Mouse (Mus musculus) forebrain, embryonic 15.5 days (tissue): ENCODE measurements around the gene Mms22l. TPM values are rescaled to one million over a fixed set of nuclear protein-coding genes. Genes with fewer than 3 reads are reported as not detected.
"Not testable (repeated sequence)": the region's sequence is repeated elsewhere in the genome, so short reads cannot be mapped to it uniquely, and the experiment has no call there.

Experiments
- ATAC-seq: fragments of 200-750 bp; cut with Nextera tagmentation; replicated peaks from 2 replicates; pipeline ENCODE4 v1.8.0; 2017; ENCODE audit warnings: mild to moderate bottlenecking, moderate TSS enrichment, moderate library complexity
- H3K27ac ChIP-seq: fragments of 300-500 bp; sonication (generic); replicated peaks from 2 replicates; pipeline ENCODE4 v1.5.1; 2015; ENCODE audit warnings: mild to moderate bottlenecking, inconsistent platforms
- H3K27me3 ChIP-seq: fragments of 300-500 bp; sonication (generic); 2 replicates; pipeline ENCODE4 v1.6.1; 2015; ENCODE audit warnings: inconsistent platforms
- H3K36me3 ChIP-seq: fragments of 300-500 bp; sonication (generic); 2 replicates; pipeline ENCODE4 v1.6.1; 2015; ENCODE audit warnings: mild to moderate bottlenecking, inconsistent platforms
- H3K4me1 ChIP-seq: fragments of 300-500 bp; sonication (generic); 2 replicates; pipeline ENCODE4 v1.6.1; 2015; ENCODE audit warnings: inconsistent platforms
- H3K4me2 ChIP-seq: fragments of 300-500 bp; sonication (generic); replicated peaks from 2 replicates; pipeline ENCODE4 v1.6.1; 2015; ENCODE audit warnings: mild to moderate bottlenecking, inconsistent platforms
- H3K4me3 ChIP-seq: fragments of 300-500 bp; sonication (generic); 2 replicates; pipeline ENCODE4 v1.5.1; 2015; ENCODE audit warnings: mild to moderate bottlenecking, inconsistent platforms
- H3K9ac ChIP-seq: fragments of 300-500 bp; sonication (generic); replicated peaks from 2 replicates; pipeline ENCODE4 v1.6.1; 2015; ENCODE audit warnings: mild to moderate bottlenecking, inconsistent platforms
- H3K9me3 ChIP-seq: fragments of 300-500 bp; sonication (generic); 2 replicates; pipeline ENCODE4 v1.6.1; 2016; ENCODE audit warnings: inconsistent platforms
- WGBS: fragments of 180-500 bp; shearing (Covaris S2); methylation state at CpG from one replicate; pipeline ENCODE4 v1.1.7; 2015; ENCODE audit warnings: mixed read lengths; 5-methylcytosine and 5-hydroxymethylcytosine counted together
- polyA plus RNA-seq: library from polyadenylated mRNA; unstranded; fragments of >200 nt; fragmentation: Nextera tagmentation; extraction: Ambion mirVana; gene quantifications from 2 replicates; pipeline ENCODE4 v1.2.1, GENCODE M21; 2015

Gene Mms22l
- 21.8 and 24.2 TPM in 2 replicates for polyA plus RNA-seq

DNA sequence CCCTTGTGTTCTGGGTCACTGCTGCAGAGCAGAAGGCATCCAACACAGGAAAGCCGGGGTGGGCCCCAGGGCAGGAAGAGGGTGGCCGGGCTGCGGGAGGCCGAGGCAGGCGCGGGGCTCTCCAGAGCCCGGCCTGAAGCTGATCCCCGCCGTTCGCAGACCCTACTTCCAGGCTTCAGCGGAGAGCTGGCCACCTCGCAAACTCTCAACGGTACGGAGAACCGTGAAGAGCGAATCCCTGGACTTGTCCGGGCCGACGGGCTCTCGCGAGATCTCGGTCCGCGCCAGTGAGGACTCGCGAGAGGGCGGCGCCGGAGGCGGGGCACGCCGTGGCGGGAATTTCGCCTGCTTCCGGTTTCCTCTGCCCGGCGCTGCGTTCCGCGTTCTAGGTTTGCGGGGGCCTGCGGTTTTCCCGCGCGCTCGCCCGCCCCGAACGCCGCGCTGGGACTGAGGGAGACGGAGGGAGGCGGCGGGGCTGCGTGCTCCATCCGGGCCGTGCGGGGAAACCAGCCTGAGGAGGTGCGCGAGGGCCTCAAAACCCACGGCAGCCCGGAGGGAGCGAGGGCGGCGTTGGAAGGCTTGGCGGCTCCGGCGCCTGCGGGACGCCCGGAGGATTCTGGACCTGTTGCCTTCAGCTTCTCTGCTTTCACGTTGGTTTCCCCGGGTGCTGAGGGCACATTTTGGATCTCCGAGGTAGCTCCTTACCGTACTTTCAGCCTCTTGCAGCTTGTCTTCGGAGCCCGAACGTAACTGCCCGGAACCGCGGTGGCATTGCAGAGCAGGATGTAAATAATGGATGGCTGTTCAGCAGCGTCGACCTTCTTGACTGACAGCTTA, at the start of gene Mms22l:
Gene Mms22l (plus strand): TSS at position 336 of the 837 bp plus-strand sequence.
- under 1% methylated on average over 83 of the region's 83 CpGs for WGBS

DNA sequence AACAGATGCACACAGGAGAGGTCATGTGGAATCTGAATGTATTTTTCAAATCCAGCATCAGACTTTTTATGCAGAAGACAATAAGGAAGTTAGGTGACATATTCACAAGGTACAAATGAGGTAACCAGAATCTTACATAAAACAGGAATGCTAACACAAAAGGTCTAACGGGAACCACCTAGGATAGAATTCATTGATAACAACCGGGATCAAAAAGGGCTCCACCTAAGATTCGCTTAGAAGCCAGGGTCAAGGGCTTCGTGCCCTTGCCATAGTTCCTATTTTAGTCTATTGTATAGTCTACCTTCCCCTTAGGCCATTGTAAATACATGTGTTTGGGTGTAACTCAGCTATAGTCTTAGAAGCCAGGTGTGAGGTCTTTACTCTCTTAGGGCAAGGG, 12.2 kb upstream of the Mms22l start:
- H3K9ac ChIP-seq, H3K36me3 ChIP-seq, H3K4me3 ChIP-seq, ATAC-seq, H3K27ac ChIP-seq, H3K4me2 ChIP-seq, H3K27me3 ChIP-seq, H3K4me1 ChIP-seq, H3K9me3 ChIP-seq: not testable (repeated sequence)
- 93% methylated on average over 4 of the region's 4 CpGs for WGBS

More for the DNA sequence above, at the start of gene Mms22l:
- peaks cover 18% of the 10 kb centered on the region for H3K4me1 ChIP-seq
- H3K9ac ChIP-seq, result peak within 1 kb of the TSS; percentile 88
- peak within 1 kb of the TSS; percentile 88 for H3K4me3 ChIP-seq
- no peaks in the 10 kb centered on the region for H3K36me3 ChIP-seq
- peak within 1 kb of the TSS; percentile 64 for H3K4me2 ChIP-seq
- peak within 1 kb of the TSS; percentile 92 for H3K27ac ChIP-seq
- ATAC-seq, result peak; percentile 99
- no peaks in the 10 kb centered on the region for H3K27me3 ChIP-seq
- H3K9me3 ChIP-seq, result no peaks in the 10 kb centered on the region

DNA sequence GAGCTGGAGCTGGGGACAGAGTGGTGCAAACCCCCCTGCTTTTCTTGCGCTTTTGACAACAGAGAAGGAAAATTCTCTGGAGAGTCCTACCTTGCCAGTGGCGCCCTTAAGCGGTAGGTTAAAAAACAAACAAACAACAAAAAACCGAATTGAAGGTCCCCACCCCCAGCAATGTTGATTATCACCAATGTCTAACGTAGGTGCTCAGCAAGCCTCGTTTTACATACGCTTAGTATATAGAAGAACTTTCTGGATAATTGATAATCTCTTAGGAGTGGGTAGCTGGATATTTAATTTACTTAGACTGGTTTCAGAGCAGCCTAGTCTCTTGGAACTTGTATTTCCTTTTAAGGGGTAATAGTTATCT, 685 bp downstream of the Mms22l start:
- H3K27ac ChIP-seq, result peak overlapping the region; percentile 92
- no peaks in the 10 kb centered on the region for H3K36me3 ChIP-seq
- peak overlapping the region; percentile 88 for H3K9ac ChIP-seq

DNA sequence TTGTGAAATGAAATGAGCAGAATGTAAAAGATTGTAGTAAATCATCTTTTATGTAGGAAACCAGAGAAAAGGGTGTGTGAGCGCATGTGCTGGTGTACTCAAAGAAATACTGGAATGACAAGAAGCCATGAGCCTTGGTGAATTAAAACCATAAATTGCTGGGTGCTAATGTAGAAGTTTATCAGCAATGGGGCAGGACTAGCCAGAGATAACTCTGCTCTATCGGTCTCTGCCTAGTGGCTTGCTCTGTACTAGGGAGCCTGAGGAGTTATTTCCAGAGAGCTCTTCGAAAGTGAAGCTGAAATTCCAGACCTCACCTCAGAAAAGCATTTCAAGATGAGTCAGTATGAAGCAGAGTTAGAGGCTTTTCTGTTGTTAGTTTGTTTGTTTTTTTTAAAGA, 12.9 kb downstream of the Mms22l start:
- Histone ChIP-seq H3K9me3 (no peaks in the 10 kb centered on the region), H3K27ac (no peak overlapping the region), H3K36me3 (0 out of 2 replicates have a peak, but pooled peaks cover 10% of the 10 kb centered on the region), H3K27me3 (no peaks in the 10 kb centered on the region), H3K4me1 (no peaks in the 10 kb centered on the region), H3K9ac (no peak overlapping the region), H3K4me2 (no peak overlapping the region), H3K4me3 (no peak overlapping the region)
- 97% methylated on average over 3 of the region's 3 CpGs for WGBS
- ATAC-seq, result no peak

More for the DNA sequence above, 685 bp downstream of the Mms22l start:
- H3K27me3 ChIP-seq, result no peaks in the 10 kb centered on the region
- ATAC-seq, result no peak
- H3K4me3 ChIP-seq, result peak overlapping the region; percentile 88
- H3K9me3 ChIP-seq, result no peaks in the 10 kb centered on the region
- WGBS, result under 1% methylated on average over 7 of the region's 7 CpGs
- peaks cover 18% of the 10 kb centered on the region for H3K4me1 ChIP-seq
- H3K4me2 ChIP-seq, result peak overlapping the region; percentile 64

DNA sequence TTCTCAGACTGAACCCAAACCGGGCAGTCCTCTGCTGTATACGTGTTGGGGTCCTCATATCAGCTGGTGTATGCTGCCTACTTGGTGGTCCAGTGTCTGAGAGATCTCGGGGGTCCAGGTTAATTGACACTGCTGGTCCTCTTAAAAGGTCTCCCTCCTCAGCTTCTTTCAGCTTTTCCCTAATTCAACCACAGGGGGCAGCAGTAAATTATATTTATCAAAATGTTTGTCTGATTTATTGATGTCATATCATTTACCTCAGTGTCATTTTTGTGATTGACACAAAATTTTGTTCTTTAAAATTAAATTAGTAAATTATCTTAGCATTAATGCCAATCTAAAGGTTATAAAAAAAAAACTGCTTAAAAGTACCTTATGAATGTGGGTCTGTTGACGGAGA, 40.7 kb downstream of the Mms22l start:
- no peak for ATAC-seq
- 75% methylated on average over 4 of the region's 4 CpGs for WGBS

DNA sequence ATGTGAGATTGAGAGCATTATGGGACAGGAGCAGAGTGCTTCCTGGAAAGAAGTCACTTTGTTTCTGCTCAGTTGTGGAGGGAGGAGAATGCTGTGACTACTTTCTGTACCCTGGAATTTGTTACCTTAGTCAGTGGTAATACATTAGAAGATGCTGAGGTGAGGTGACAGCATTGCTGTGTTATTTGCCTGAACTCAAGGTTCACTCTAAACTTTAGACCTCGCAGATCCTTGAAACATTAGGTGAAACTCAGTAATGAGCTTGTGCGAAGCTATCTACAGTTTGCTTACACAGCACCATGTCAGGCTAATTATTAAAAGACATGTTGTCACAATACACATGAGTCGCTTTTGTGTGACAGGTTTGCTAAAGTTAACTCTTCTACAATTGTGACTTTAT, 47.2 kb downstream of the Mms22l start:
- 54% methylated on average over 3 of the region's 3 CpGs for WGBS
- Histone ChIP-seq H3K27me3 (no peaks in the 10 kb centered on the region), H3K4me1 (peaks cover 10% of the 10 kb centered on the region), H3K9me3 (no peaks in the 10 kb centered on the region), H3K36me3 (no peaks in the 10 kb centered on the region), H3K9ac (no peak overlapping the region), H3K27ac (no peak overlapping the region), H3K4me3 (no peak overlapping the region), H3K4me2 (no peak overlapping the region)
- ATAC-seq, result no peak

More for the DNA sequence above, 40.7 kb downstream of the Mms22l start:
- no peak overlapping the region for H3K9ac ChIP-seq
- H3K36me3 ChIP-seq, result 0 out of 2 replicates have a peak, but pooled peaks cover 2% of the 10 kb centered on the region
- no peaks in the 10 kb centered on the region for H3K9me3 ChIP-seq
- H3K27me3 ChIP-seq, result no peaks in the 10 kb centered on the region
- no peak overlapping the region for H3K4me2 ChIP-seq
- H3K27ac ChIP-seq, result no peak overlapping the region
- H3K4me1 ChIP-seq, result no peaks in the 10 kb centered on the region
- no peak overlapping the region for H3K4me3 ChIP-seq

DNA sequence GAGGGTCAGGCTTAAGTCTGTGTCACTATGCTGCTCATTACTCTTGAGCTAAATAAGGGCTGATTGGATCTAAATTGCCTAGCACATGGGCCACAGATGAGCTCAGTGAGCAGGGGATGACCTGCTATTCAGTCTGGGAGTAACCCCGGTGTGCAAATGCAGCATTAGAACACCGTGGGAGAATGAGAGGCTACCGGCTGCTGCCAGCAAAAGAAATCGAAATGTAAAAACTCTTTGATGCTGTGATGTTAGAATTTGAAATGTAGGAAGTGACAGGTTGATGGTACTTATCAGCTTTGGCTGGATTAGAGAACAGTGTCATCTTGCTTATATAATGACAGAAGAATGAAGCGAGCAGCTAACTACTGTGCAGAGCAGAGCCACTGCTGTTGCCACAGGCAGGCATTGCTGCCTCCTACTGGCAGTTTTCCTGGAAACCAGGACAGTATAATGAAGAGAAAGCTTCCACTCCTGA, 48.5 kb downstream of the Mms22l start:
- Histone ChIP-seq H3K4me1 (peaks cover 10% of the 10 kb centered on the region), H3K27ac (peak overlapping the region; percentile 75), H3K9ac (no peak overlapping the region), H3K36me3 (no peaks in the 10 kb centered on the region), H3K4me2 (peak overlapping the region; percentile 25; the same call in 1 of the 2 replicates), H3K9me3 (no peaks in the 10 kb centered on the region), H3K4me3 (no peak overlapping the region), H3K27me3 (no peaks in the 10 kb centered on the region)
- peak; percentile 98 for ATAC-seq
- 5% methylated on average over 5 of the region's 5 CpGs for WGBS

DNA sequence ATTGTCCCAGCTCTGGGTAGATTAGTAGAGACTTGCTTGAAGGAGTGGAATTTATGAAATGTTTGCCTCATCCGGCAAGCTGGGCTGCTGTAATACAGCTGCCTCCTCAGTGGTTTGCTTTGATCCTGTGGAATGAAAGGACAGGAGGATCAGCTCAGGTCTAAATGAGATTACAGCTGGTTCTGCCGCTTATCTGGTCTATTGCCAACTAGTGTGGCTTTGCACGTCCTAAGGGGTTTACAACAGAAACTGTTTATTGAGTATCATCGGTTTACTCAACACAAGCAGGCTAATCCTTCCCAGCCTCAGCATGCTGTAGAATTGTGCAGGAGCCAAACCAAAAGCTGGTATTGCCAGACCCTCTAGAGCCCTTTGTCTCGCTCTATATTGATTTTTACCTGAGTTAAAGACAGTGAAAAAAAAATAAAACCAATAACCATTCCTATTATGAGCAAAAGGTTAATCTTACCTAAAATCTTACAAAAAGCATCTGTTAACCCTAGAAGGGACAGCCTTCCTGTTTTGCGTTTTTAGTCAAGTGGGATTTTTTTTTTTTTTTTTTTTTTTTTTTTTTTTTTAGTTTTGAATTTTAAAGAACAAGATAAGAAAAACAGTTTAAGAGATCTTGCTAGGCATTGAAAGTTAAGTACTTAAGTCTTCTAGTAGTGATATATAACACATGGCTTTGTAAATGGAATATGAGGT, 60.0 kb downstream of the Mms22l start:
- no peak overlapping the region for H3K9ac ChIP-seq
- peaks cover 9% of the 10 kb centered on the region for H3K4me1 ChIP-seq
- no peaks in the 10 kb centered on the region for H3K27me3 ChIP-seq
- H3K4me3 ChIP-seq, result no peak overlapping the region
- 29% methylated on average over 6 of the region's 6 CpGs for WGBS
- no peak overlapping the region for H3K27ac ChIP-seq
- H3K9me3 ChIP-seq, result no peaks in the 10 kb centered on the region
- no peaks in the 10 kb centered on the region for H3K36me3 ChIP-seq
- H3K4me2 ChIP-seq, result no peak overlapping the region
- no peak for ATAC-seq

DNA sequence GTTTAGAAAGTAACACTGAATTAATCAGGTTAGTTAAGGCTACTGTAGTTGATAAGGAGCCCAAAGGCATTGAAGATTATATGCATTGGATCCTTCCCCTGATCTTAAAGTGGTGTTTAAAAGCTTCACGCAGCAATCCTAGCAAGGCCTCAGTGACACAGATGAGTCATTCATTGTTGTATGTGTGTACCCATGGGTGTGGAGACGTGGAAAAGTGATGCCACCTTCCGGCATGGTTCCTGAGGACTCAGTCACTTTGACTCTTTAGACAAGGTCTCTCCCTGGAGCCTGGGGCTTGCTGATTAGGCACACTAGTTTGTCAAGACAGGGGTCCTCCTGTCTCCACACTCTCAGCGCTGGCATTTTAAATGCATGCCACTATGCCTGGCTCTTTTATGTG, 60.9 kb downstream of the Mms22l start:
- H3K4me2 ChIP-seq, result no peak overlapping the region
- H3K36me3 ChIP-seq, result no peaks in the 10 kb centered on the region
- 85% methylated on average over 4 of the region's 4 CpGs for WGBS
- no peak overlapping the region for H3K27ac ChIP-seq
- no peaks in the 10 kb centered on the region for H3K27me3 ChIP-seq
- no peak for ATAC-seq
- no peak overlapping the region for H3K4me3 ChIP-seq
- no peaks in the 10 kb centered on the region for H3K9me3 ChIP-seq
- peaks cover 9% of the 10 kb centered on the region for H3K4me1 ChIP-seq
- no peak overlapping the region for H3K9ac ChIP-seq

DNA sequence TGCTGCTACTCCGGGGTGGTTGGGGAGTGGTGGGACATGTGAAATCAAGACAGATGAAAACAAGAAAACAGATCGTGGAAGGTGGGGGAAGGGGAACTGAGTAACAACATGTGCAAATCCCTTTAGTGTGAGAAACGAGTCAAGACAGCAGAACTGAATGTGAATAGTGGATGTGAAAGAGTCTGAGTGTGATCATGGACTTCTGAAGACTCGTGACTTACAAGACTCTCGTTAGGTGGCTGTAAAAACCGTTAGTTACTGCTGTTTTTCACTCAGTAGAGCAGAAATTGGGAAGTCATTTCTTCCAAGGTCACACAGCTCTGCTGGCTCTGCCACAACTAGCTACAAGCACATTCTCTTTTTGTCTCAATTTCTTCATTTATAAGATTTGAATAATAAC, 71.8 kb downstream of the Mms22l start:
- Histone ChIP-seq H3K27ac (no peak overlapping the region), H3K9me3 (no peaks in the 10 kb centered on the region), H3K27me3 (no peaks in the 10 kb centered on the region), H3K4me2 (no peak overlapping the region), H3K4me3 (no peak overlapping the region), H3K9ac (no peak overlapping the region), H3K36me3 (no peaks in the 10 kb centered on the region), H3K4me1 (no peaks in the 10 kb centered on the region)
- ATAC-seq, result no peak
- 31% methylated on average over 6 of the region's 6 CpGs for WGBS

DNA sequence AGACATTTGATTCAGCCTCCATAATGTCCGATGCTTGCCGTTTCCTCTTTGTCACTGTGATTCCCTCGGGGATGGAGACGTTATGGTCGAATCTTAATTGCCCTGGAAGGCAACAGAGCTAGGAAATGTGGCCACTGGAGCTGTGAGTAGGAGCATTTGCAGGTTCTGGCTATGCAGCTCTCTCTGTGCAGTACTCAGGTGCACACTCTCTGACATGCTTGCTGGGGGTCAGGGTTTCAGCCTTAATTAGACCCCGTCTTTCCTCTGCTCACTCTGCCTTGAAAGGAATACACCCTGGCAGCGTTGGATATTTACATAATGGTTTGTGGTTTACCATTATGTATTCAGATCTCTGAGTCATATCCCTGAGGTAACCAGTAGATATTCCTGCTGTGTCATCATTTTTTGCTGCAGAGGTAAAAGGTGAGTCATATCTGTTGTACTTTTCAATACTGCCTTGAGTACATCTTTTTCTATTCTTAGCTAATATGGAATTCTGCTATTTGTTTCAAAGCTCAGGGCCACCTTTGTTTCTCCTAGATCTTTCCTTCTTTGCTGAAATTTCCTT, 72.8 kb downstream of the Mms22l start:
- Histone ChIP-seq H3K27ac (no peak overlapping the region), H3K4me3 (no peak overlapping the region), H3K36me3 (no peaks in the 10 kb centered on the region), H3K9me3 (no peaks in the 10 kb centered on the region), H3K4me2 (no peak overlapping the region), H3K9ac (no peak overlapping the region), H3K27me3 (no peaks in the 10 kb centered on the region), H3K4me1 (no peaks in the 10 kb centered on the region)
- ATAC-seq, result no peak
- 79% methylated on average over 7 of the region's 7 CpGs for whole genome bisulfite sequencing

DNA sequence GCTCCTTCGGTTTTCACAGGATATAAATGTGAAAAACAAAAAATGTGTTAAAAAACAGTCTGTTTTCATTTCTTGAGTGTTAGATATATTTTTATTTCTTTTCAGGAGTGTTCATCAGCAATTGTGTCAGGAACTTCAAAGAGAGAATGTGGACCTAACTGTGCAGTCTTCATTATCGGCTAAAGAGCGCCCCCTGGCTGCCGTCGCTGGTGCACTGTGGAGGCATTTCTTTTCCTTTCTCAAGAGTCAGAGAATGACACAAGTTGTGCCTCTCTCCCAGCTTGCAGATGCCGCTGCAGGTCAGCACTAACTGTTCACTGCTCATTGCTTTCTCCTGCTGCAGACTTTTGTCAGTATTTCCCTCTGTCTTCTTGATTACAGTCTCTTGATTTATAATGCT, 78.0 kb downstream of the Mms22l start:
- H3K4me2 ChIP-seq, result no peak overlapping the region
- H3K9me3 ChIP-seq, result no peaks in the 10 kb centered on the region
- no peak overlapping the region for H3K27ac ChIP-seq
- no peaks in the 10 kb centered on the region for H3K4me1 ChIP-seq
- no peak overlapping the region for H3K9ac ChIP-seq
- H3K36me3 ChIP-seq, result no peaks in the 10 kb centered on the region
- 14% methylated on average over 6 of the region's 6 CpGs for WGBS
- H3K4me3 ChIP-seq, result no peak overlapping the region
- ATAC-seq, result peak; percentile 86
- H3K27me3 ChIP-seq, result no peaks in the 10 kb centered on the region
